Mouse (Mus musculus): ENCODE measurements around the gene Gpr146.

- no peak for TF ChIP-seq POLR2A (IDR thresholded peaks at IDR 0.05; ENCODE audit: insufficient read length, low read depth)
- TF ChIP-seq MYOG (IDR thresholded peaks at IDR 0.05; ENCODE audit: control insufficient read depth in 1 of 3, insufficient read depth in 1 of 3, insufficient read length in 2 of 3, low read depth in 2 of 3): no peak
- TF ChIP-seq MAX (IDR thresholded peaks at IDR 0.05; ENCODE audit: low read depth): no peak
- TF ChIP-seq USF1 (IDR thresholded peaks at IDR 0.05; ENCODE audit: low read depth): no peak
- no peak for TF ChIP-seq E2F4 (IDR thresholded peaks at IDR 0.05; ENCODE audit: insufficient read depth)
- TF ChIP-seq POLR2AphosphoS2 (IDR thresholded peaks at IDR 0.05; ENCODE audit: insufficient read length, low read depth): no peak
- no peak for TF ChIP-seq REST (IDR thresholded peaks at IDR 0.05; ENCODE audit: insufficient read depth, insufficient read length)
- no peak for TF ChIP-seq SRF (IDR thresholded peaks at IDR 0.05; ENCODE audit: control insufficient read depth, insufficient read length, low read depth)
- TF ChIP-seq TCF12 (IDR thresholded peaks at IDR 0.05; ENCODE audit: insufficient read depth, poor library complexity, severe bottlenecking): no peak
These were observed 34.3 kb downstream of the Gpr146 start for GRCm38 (mm10) chr5:139411665-139412314.
